Mouse (Mus musculus) liver, adult 2 months (tissue): ENCODE measurements at regions not wholly inside any gene's neighbourhood (a gene's known extent, or its start where the extent isn't known, plus 50 kb on each side); places are given as distances from the start of the nearest gene placed in this dataset.
A peak's percentile ranks its signal among the peaks of the same experiment; 100 is the strongest.

ENCODE experiments used
- DNase-seq: peaks from one replicate; pipeline ENCODE4 v3.0.0-alpha.2; 2011; ENCODE audit warnings: low read depth, low spot score; ENCODE audit errors: extremely low read depth
- H3K27ac ChIP-seq: fragments of 200-500 bp; replicated peaks from 2 replicates; pipeline ENCODE4 v1.5.1; 2012; ENCODE audit warnings: low read depth, mild to moderate bottlenecking, control low read depth, inconsistent platforms, low read length; ENCODE audit not compliant: insufficient read depth
- H3K27me3 ChIP-seq: fragments of 200-500 bp; 2 replicates; pipeline ENCODE4 v1.6.1; 2012; ENCODE audit warnings: mild to moderate bottlenecking, moderate library complexity, low read length, inconsistent platforms; ENCODE audit not compliant: control insufficient read depth, insufficient read depth
- H3K36me3 ChIP-seq: fragments of 200-500 bp; 2 replicates; pipeline ENCODE4 v1.6.1; 2012; ENCODE audit warnings: low read length, inconsistent platforms; ENCODE audit not compliant: control insufficient read depth, insufficient read depth
- H3K4me1 ChIP-seq: fragments of 200-500 bp; 2 replicates; pipeline ENCODE4 v1.6.1; 2011; ENCODE audit warnings: low read length; ENCODE audit not compliant: control insufficient read depth, insufficient read depth
- H3K4me3 ChIP-seq: fragments of 200-500 bp; 2 replicates; pipeline ENCODE4 v1.5.1; 2011; ENCODE audit warnings: low read depth, mild to moderate bottlenecking, control low read depth, low read length, moderate library complexity; ENCODE audit not compliant: insufficient read depth
- H3K79me2 ChIP-seq: fragments of 200-500 bp; 2 replicates; pipeline ENCODE4 v1.6.1; 2012; ENCODE audit warnings: inconsistent platforms, mild to moderate bottlenecking, low read length, moderate library complexity; ENCODE audit not compliant: control insufficient read depth, insufficient read depth
- H3K9ac ChIP-seq: fragments of 200-500 bp; 2 replicates; pipeline ENCODE4 v1.6.1; 2012; ENCODE audit warnings: low read depth, mild to moderate bottlenecking, control low read depth, inconsistent platforms, low read length
- CTCF ChIP-seq: fragments of 200-500 bp; IDR thresholded peaks from 2 replicates; pipeline ENCODE4 v1.5.1; 2011; ENCODE audit warnings: low read depth, low read length, control low read depth
- POLR2A ChIP-seq: fragments of 200-500 bp; IDR thresholded peaks from 2 replicates; pipeline ENCODE4 v1.6.1; 2011; ENCODE audit warnings: low read length, control low read depth; ENCODE audit not compliant: insufficient read depth; ENCODE audit errors: extremely low read depth
- whole genome bisulfite sequencing: fragments of 180-500 bp; shearing (Covaris S2); methylation state at CpG from one replicate; pipeline ENCODE4 v1.1.7; 2018; 5-methylcytosine and 5-hydroxymethylcytosine counted together

DNA sequence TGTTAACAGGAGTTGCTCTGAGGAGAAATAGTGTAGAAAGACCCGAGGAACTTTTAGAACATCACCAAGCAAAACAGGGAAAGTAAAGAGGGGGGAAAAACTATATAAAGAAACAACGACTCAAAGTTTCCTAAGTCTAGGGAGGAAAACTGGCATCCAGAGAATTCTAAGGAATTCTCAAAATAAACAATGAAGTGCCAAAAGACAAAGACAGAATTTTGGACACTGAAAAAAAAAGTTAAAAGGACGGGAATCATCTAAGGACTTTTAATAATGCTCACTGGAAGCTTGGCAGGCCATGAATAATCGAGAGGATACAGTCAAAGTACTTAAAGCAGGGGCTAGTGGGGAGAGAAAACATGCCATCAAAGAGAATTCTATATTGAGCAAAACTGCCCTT is 170.8 kb upstream of the Arg1 start:
- no peak for DNase-seq

DNA sequence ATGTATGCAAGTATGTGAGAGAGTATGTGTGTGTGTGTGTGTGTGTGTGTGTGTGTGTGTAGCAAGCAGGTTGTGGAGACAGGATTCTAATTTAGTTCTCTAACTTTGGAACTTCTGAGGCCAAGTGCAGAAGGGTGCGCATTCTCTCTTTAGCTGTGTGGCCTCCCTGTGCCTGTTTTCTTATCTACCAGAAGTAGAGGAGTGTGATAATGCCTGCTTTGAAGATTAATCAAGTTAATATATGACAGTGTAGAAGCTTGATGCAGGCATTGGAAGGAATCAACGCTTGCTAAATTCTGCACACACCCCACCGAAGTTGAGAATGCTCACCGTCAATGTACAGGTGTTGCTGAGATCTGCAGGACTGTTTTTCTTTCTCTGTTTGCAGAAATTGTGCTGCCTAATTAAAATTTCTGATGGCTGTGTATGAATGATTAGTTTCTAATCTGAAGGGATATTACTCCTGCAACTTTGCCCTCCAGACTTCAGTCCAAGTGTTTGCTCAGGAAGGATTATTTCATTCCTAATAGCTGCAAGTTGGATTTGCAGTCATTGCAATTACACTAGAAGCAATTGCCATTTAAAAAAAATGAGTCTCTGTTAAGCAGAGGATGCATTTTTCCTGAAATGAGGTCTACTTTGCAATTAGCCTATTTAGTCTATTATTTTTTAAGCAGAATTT is 162.6 kb upstream of the Arg1 start:
- WGBS: 73% methylated on average over 4 of the region's 4 CpGs
- no peaks in the 10 kb centered on the region for H3K27me3 ChIP-seq
- H3K9ac ChIP-seq: no peak overlapping the region
- no peaks in the 10 kb centered on the region for H3K4me1 ChIP-seq
- no peak overlapping the region for H3K27ac ChIP-seq
- H3K4me3 ChIP-seq: no peak overlapping the region
- no peaks in the 10 kb centered on the region for H3K79me2 ChIP-seq
- no peak for TF ChIP-seq POLR2A
- no peak for TF ChIP-seq CTCF
- H3K36me3 ChIP-seq: no peaks in the 10 kb centered on the region
- DNase-seq: no peak

More for the DNA sequence above, 170.8 kb upstream of the Arg1 start:
- 70% methylated on average over 4 of the region's 4 CpGs for WGBS
- Histone ChIP-seq H3K36me3 (no peaks in the 10 kb centered on the region), H3K4me3 (no peak overlapping the region), H3K4me1 (no peaks in the 10 kb centered on the region), H3K9ac (no peak overlapping the region), H3K27me3 (no peaks in the 10 kb centered on the region), H3K79me2 (no peaks in the 10 kb centered on the region), H3K27ac (no peak overlapping the region)
- TF ChIP-seq POLR2A: no peak
- TF ChIP-seq CTCF: no peak

DNA sequence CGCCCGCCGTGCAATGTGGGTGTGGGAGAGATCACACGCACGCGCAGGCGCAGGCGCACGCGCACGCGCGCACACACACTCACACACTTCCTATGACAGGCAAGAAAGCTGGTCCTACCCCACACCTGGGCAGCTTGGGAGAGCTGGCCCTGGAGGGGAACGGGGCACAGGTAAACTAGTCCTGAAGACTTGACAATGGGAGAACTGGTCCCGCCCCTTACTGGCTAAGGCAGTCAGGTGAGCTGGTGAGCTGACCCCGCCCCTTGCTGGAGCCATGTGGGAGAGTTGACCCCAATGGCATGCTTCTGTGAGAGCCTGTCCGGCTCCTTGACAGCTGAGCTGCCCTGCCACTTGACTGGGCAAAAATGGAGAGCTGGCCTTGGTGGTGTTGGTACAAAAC is 159.5 kb upstream of the Arg1 start:
- Histone ChIP-seq H3K79me2 (no peaks in the 10 kb centered on the region), H3K4me3 (no peak overlapping the region), H3K27ac (no peak overlapping the region), H3K36me3 (no peaks in the 10 kb centered on the region), H3K9ac (no peak overlapping the region), H3K27me3 (no peaks in the 10 kb centered on the region), H3K4me1 (no peaks in the 10 kb centered on the region)
- TF ChIP-seq CTCF (no peak), POLR2A (no peak)
- DNase-seq: no peak
- WGBS: 97% methylated on average over 17 of the region's 17 CpGs

DNA sequence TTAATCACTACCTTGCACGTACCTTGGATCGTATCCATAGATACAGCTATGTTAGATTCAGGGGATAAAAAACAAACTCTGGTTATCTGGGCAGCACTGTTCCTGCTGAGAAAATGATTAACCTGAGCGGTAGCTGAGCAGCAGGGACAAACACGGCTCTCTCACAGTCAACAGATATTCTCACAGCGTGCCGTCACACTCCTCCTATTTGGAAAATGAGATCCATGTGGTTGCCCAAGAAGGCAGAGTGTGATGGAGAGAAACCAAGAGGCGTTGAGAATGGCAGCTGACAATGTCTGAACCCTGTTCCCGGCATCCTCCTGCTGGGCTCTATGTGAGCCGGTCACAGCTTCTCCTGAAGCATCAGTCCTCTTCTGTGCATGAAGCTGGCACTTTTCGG is 155.6 kb upstream of the Arg1 start:
- peak; percentile 64 for DNase-seq
- Histone ChIP-seq H3K4me1 (no peaks in the 10 kb centered on the region), H3K9ac (no peak overlapping the region), H3K27ac (no peak overlapping the region), H3K4me3 (no peak overlapping the region), H3K36me3 (no peaks in the 10 kb centered on the region), H3K27me3 (no peaks in the 10 kb centered on the region), H3K79me2 (no peaks in the 10 kb centered on the region)
- TF ChIP-seq POLR2A: no peak
- TF ChIP-seq CTCF: no peak
- WGBS: 23% methylated on average over 10 of the region's 10 CpGs

DNA sequence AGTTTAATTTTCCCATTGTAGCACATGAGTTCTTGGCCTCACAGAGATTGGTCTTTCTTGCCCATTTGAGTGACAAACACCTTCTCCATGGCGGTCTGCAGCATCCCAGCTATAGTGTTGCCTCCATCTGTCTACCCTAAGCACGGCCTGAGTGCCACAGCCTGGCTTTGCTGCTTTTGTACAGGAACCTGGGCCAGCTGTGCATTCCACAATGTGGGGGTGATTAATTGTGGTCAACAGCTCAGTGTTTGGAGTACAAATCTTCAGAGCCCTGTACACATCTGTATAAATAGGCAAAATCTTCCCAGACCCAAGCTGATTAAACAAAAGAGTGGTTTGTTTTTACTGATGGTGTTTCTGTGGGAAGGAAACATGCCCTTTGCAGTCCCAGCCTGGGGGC is 145.3 kb upstream of the Arg1 start:
- Histone ChIP-seq H3K9ac (no peak overlapping the region), H3K79me2 (no peaks in the 10 kb centered on the region), H3K27ac (no peak overlapping the region), H3K36me3 (no peaks in the 10 kb centered on the region), H3K4me1 (no peaks in the 10 kb centered on the region), H3K27me3 (no peaks in the 10 kb centered on the region), H3K4me3 (no peak overlapping the region)
- WGBS: 88% methylated on average over 2 of the region's 2 CpGs
- DNase-seq: no peak
- TF ChIP-seq CTCF: no peak
- TF ChIP-seq POLR2A: no peak

DNA sequence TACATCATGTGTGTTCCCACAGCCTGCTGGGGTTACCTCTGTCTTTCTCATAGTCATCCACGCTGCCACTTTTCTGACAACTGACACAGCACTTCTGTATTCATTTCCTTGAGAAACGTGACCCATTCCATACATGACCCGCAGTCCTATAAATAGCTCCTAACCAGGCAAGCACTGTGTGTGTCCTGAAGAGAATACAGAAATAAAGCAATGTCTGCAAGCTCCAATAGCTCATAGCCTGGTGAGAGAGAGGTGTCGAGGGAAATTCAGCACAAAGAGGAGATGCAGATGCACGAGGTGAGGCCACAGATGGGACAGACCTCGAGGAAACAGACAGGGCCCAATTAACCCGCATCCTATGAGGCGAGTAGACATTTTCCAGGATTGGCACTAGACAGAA is 141.0 kb upstream of the Arg1 start:
- Histone ChIP-seq H3K79me2 (no peaks in the 10 kb centered on the region), H3K4me1 (no peaks in the 10 kb centered on the region), H3K36me3 (no peaks in the 10 kb centered on the region), H3K4me3 (no peak overlapping the region), H3K27me3 (no peaks in the 10 kb centered on the region), H3K9ac (no peak overlapping the region), H3K27ac (no peak overlapping the region)
- DNase-seq: no peak
- TF ChIP-seq CTCF (no peak), POLR2A (no peak)
- WGBS: 80% methylated on average over 8 of the region's 8 CpGs
